Mouse (Mus musculus) ES-E14 (cell line): ENCODE measurements at regions not wholly inside any gene's neighbourhood (a gene's known extent, or its start where the extent isn't known, plus 50 kb on each side); places are given as distances from the start of the nearest gene placed in this dataset.

Experiments
- DNase-seq: peaks from one replicate; pipeline ENCODE4 v3.0.0-alpha.2; 2013; ENCODE audit warnings: low read depth, low spot score
- H3K27ac ChIP-seq: 2 replicates; pipeline ENCODE4 v1.5.1; 2012; ENCODE audit warnings: low read depth, mild to moderate bottlenecking, low read length, moderate library complexity, mixed read lengths; ENCODE audit not compliant: poor library complexity, insufficient read depth, severe bottlenecking
- H3K36me3 ChIP-seq: 2 replicates; pipeline ENCODE4 v1.6.1; 2012; ENCODE audit warnings: mild to moderate bottlenecking, low read length, moderate library complexity, mixed read lengths; ENCODE audit not compliant: control insufficient read depth, poor library complexity, insufficient read depth, severe bottlenecking
- H3K4me1 ChIP-seq, 2 experiments: fragments of 150-350 bp in 1 of 2; sonication (generic) in 1 of 2; 2 replicates each; pipeline ENCODE4 v1.6.1; 2012; ENCODE audit warnings: low read length in 2 of 2, mild to moderate bottlenecking in 1 of 2, mixed read lengths in 1 of 2; ENCODE audit not compliant: control insufficient read depth in 2 of 2, insufficient read depth in 2 of 2, poor library complexity in 1 of 2
- H3K4me3 ChIP-seq, 2 experiments: fragments of 150-350 bp in 1 of 2; sonication (generic) in 1 of 2; 2 replicates each; pipeline ENCODE4 v1.5.1; 2012; ENCODE audit warnings: low read length in 2 of 2, low read depth in 1 of 2, mild to moderate bottlenecking in 1 of 2, mixed read lengths in 1 of 2; ENCODE audit not compliant: insufficient read depth in 1 of 2, poor library complexity in 1 of 2, severe bottlenecking in 1 of 2
- H3K9ac ChIP-seq: 2 replicates; pipeline ENCODE4 v1.6.1; 2012; ENCODE audit warnings: low read depth, mild to moderate bottlenecking, low read length, mixed read lengths; ENCODE audit not compliant: poor library complexity, insufficient read depth, severe bottlenecking
- H3K9me3 ChIP-seq: fragments of 150-350 bp; sonication (generic); 2 replicates; pipeline ENCODE4 v1.6.1; 2012; ENCODE audit warnings: low read depth, mild to moderate bottlenecking, low read length; ENCODE audit not compliant: control insufficient read depth, insufficient read depth
- CHD2 ChIP-seq: IDR thresholded peaks from 2 replicates; pipeline ENCODE4 v1.6.1; 2014; ENCODE audit warnings: mild to moderate bottlenecking, low read depth, low read length, inconsistent platforms
- HCFC1 ChIP-seq: IDR thresholded peaks from 2 replicates; pipeline ENCODE4 v1.6.1; 2012; ENCODE audit warnings: low read length, inconsistent platforms, borderline replicate concordance; ENCODE audit not compliant: insufficient read depth
- MAFK ChIP-seq: IDR thresholded peaks from 2 replicates; pipeline ENCODE4 v1.6.1; 2014; ENCODE audit warnings: mild to moderate bottlenecking, low read depth, low read length, inconsistent platforms; ENCODE audit not compliant: insufficient read depth
- ZC3H11A ChIP-seq: IDR thresholded peaks from 2 replicates; pipeline ENCODE4 v1.6.1; 2012; ENCODE audit warnings: low read depth, mild to moderate bottlenecking, inconsistent platforms, low read length, borderline replicate concordance
- ZNF384 ChIP-seq: IDR thresholded peaks from 2 replicates; pipeline ENCODE4 v1.6.1; 2012; ENCODE audit warnings: low read depth, low read length, inconsistent platforms
- in situ Hi-C, 2 experiments: fragments of 600-800 bp; cut with MboI; formaldehyde crosslinking; loops; one replicate each; pipeline ENCODE4 v1.15.1; 2025; ENCODE audit warnings: low sequenced_read_pairs in 2 of 2, inconsistent platforms in 1 of 2; ENCODE audit not compliant: unreplicated experiment in 2 of 2

GRCm38 (mm10) chr16:15237836-15238235 lies 79.4 kb upstream of the Gm21897 start:
- Histone ChIP-seq H3K27ac (no peak overlapping the region), H3K4me1 (no peaks in the 10 kb centered on the region), H3K4me3 (no peak overlapping the region), H3K9ac (no peak overlapping the region), H3K9me3 (no peaks in the 10 kb centered on the region), H3K36me3 (no peaks in the 10 kb centered on the region)
- DNase-seq = no peak
- TF ChIP-seq HCFC1 = no peak
- TF ChIP-seq MAFK = no peak
- TF ChIP-seq CHD2 = no peak
- no peak for TF ChIP-seq ZC3H11A
- TF ChIP-seq ZNF384 = no peak
- in situ Hi-C loops = no loop called here

GRCm38 (mm10) chr16:15238449-15238848 lies 78.8 kb upstream of the Gm21897 start:
- in situ Hi-C loops = no loop called here
- no peaks in the 10 kb centered on the region for H3K9me3 ChIP-seq
- TF ChIP-seq MAFK = no peak
- no peak for TF ChIP-seq HCFC1
- no peaks in the 10 kb centered on the region for H3K36me3 ChIP-seq
- DNase-seq = no peak
- H3K27ac ChIP-seq = no peak overlapping the region
- H3K4me1 ChIP-seq = no peaks in the 10 kb centered on the region
- H3K9ac ChIP-seq = no peak overlapping the region
- no peak overlapping the region for H3K4me3 ChIP-seq

GRCm38 (mm10) chr16:15250186-15250585 lies 67.1 kb upstream of the Gm21897 start:
- H3K9ac ChIP-seq = no peak overlapping the region
- no peak for TF ChIP-seq CHD2
- no peak for TF ChIP-seq ZNF384
- TF ChIP-seq MAFK = no peak
- TF ChIP-seq HCFC1 = no peak
- no peak for TF ChIP-seq ZC3H11A
- no peak for DNase-seq
- no peaks in the 10 kb centered on the region for H3K9me3 ChIP-seq
- in situ Hi-C loops = no loop called here
- H3K36me3 ChIP-seq = no peaks in the 10 kb centered on the region
- no peak overlapping the region for H3K4me3 ChIP-seq
- no peaks in the 10 kb centered on the region for H3K4me1 ChIP-seq
- H3K27ac ChIP-seq = no peak overlapping the region

- H3K4me3 ChIP-seq = no peak overlapping the region
- in situ Hi-C loops = no loop called here
- no peak for DNase-seq
- no peaks in the 10 kb centered on the region for H3K36me3 ChIP-seq
- H3K9ac ChIP-seq = no peak overlapping the region
- H3K4me1 ChIP-seq = no peaks in the 10 kb centered on the region
- no peaks in the 10 kb centered on the region for H3K9me3 ChIP-seq
- no peak for TF ChIP-seq ZNF384
- no peak for TF ChIP-seq ZC3H11A
- TF ChIP-seq HCFC1 = no peak
- TF ChIP-seq MAFK = no peak
- no peak for TF ChIP-seq CHD2
- no peak overlapping the region for H3K27ac ChIP-seq
These were observed 65.6 kb upstream of the Gm21897 start for GRCm38 (mm10) chr16:15251686-15252085.

GRCm38 (mm10) chr16:15252666-15253347 lies 64.5 kb upstream of the Gm21897 start:
- TF ChIP-seq HCFC1 = no peak
- no peak for TF ChIP-seq MAFK
- no peak for TF ChIP-seq CHD2
- TF ChIP-seq ZC3H11A = no peak
- no peak for TF ChIP-seq ZNF384
- Histone ChIP-seq H3K27ac (no peak overlapping the region), H3K9me3 (no peaks in the 10 kb centered on the region), H3K4me1 (no peaks in the 10 kb centered on the region), H3K9ac (no peak overlapping the region), H3K4me3 (no peak overlapping the region), H3K36me3 (no peaks in the 10 kb centered on the region)
- no peak for DNase-seq
- in situ Hi-C loops = no loop called here
